Mouse (Mus musculus) left cerebral cortex, adult 6 months (tissue): ENCODE data around the gene Sept5. TPM values are rescaled to one million over a fixed set of nuclear protein-coding genes. Genes with fewer than 3 reads are reported as not detected.

Experiments used
- long read RNA-seq, 2 experiments: library from polyadenylated mRNA; unstranded; transcript quantifications; one replicate each; pipeline ENCODE4 v2.0.0; 2019 to 2020
- polyA plus RNA-seq: library from polyadenylated mRNA; unstranded; fragments of <200 nt; fragmentation: Nextera tagmentation; gene quantifications from 2 replicates; pipeline ENCODE4 v1.2.3, GENCODE M21; 2021

The Sept5 gene
- polyA plus RNA-seq, result 105 and 304 TPM in 2 replicates
- long read RNA-seq, experiment 1, transcript Sept5-205 (11 exons, 3,678 nt), result major isoform, 998 of 1,146 reads
- long read RNA-seq, experiment 1, partial matches to known transcripts, result 50 of 1,146 reads
- long read RNA-seq, experiment 1, other reads (novel, unspliced or antisense), result 98 of 1,146 reads
- long read RNA-seq, experiment 2, transcript Sept5-205 (11 exons, 3,678 nt), result major isoform, 23 of 38 reads
- long read RNA-seq, experiment 2, partial matches to known transcripts, result 8 of 38 reads
- long read RNA-seq, experiment 2, other reads (novel, unspliced or antisense), result 7 of 38 reads

GRCm38 (mm10) chr16:18629390-18630231 is at the start of gene Sept5:
TSS of gene Sept5 (minus strand) at chr16:18629954.

GRCm38 (mm10) chr16:18626376-18626878 is 3.3 kb downstream of the Sept5 start, which contains the start of gene Gm49601:
TSS of gene Gm49601 (minus strand) at chr16:18626427.

GRCm38 (mm10) chr16:18622019-18622418 is 7.7 kb downstream of the Sept5 start, which contains the start of gene Gp1bb:
TSS of gene Gp1bb (minus strand) at chr16:18622403.

GRCm38 (mm10) chr16:18589804-18590790 is 39.7 kb downstream of the Sept5 start, which contains the start of gene Tbx1:
TSS of gene Tbx1 (minus strand) at chr16:18590671.

Other genes with a start within 250 kb of the Sept5 start
- 43.7 and 49.9 TPM in 2 replicates for gene Txnrd2, start 203.6 kb downstream of the Sept5 start, polyA plus RNA-seq
- 178 and 179 TPM in 2 replicates for gene Comt, start 203.1 kb downstream of the Sept5 start, polyA plus RNA-seq
- 10.3 and 11.3 TPM in 2 replicates for gene Gnb1l, start 131.2 kb downstream of the Sept5 start, polyA plus RNA-seq
- 2.3 and 2.7 TPM in 2 replicates for gene Rtl10, start 131.1 kb downstream of the Sept5 start, polyA plus RNA-seq
- 0.22 and 1.9 TPM in 2 replicates for gene Tbx1, start 39.3 kb downstream of the Sept5 start, polyA plus RNA-seq
- gene Gp1bb, start 7.6 kb downstream of the Sept5 start, polyA plus RNA-seq, result 0.78 and 0.85 TPM in 2 replicates
- 45.5 and 54.2 TPM in 2 replicates for gene Gm49601, start 3.5 kb downstream of the Sept5 start, polyA plus RNA-seq
- gene Cldn5, start 146.9 kb upstream of the Sept5 start, polyA plus RNA-seq, result 118 and 161 TPM in 2 replicates
- 84.9 and 90.6 TPM in 2 replicates for gene Ufd1, start 181.8 kb upstream of the Sept5 start, polyA plus RNA-seq
- gene Cdc45, start 182.0 kb upstream of the Sept5 start, polyA plus RNA-seq, result 2.2 and 2.7 TPM in 2 replicates
- 50.5 and 64.3 TPM in 2 replicates for gene 2510002D24Rik, start 206.6 kb upstream of the Sept5 start, polyA plus RNA-seq
- gene Gm28539, start 206.6 kb upstream of the Sept5 start, polyA plus RNA-seq, result 0.31 TPM in 1 of 2 replicates, not detected in the other
- gene Mrpl40, start 246.9 kb upstream of the Sept5 start, polyA plus RNA-seq, result 93.7 and 110 TPM in 2 replicates
- 8.1 and 9.0 TPM in 2 replicates for gene Hira, start 247.1 kb upstream of the Sept5 start, polyA plus RNA-seq